Mouse (Mus musculus) monocyte, adult 2 months (primary cell): Measurements from ENCODE around the gene Trmt1.
A peak's percentile ranks its signal among the peaks of the same experiment; 100 is the strongest.

Source experiments
- DNase-seq, 2 experiments: peaks; one replicate each; pipeline ENCODE4 v3.0.0; 2022; ENCODE audit warnings: low spot score in 2 of 2, low read depth in 1 of 2

Trmt1 gene

DNA sequence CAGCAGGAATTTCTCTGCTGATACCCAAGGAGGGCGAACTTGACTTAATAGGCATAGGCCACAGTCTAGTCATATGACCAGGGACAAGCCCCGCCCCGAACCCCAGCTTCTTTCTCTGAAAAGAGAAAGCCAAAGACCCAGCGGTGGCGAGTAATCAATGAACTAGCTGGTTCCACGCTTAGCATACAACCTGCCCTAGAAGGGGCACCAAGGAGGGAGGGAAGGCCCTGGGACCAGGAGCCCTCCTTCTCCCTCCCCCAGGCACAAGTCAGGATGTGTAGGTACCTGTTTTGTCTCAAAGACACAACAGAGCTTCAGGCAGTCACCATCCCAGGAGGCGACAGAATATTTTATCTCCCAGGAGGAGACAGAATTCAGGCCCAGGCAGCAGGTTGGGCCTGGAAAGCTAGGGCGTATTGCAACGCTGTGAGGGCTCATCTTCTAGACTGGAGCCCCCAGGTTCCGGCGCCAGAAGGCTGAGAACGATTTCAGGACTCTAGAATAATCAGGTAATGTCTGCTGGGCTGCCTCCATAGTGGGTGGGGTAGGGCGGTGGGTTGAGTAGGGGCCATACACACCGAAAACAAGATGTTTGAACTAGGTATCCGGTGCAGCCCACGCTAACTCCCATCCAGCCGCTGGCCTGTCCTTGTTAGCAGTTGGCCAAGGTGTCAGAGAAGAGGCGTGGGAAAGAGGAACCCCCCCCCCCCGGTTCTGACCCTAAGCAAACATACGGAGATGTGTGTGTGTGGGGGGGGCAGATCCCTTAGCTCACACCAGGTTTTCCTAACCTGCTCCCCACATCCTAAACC, at the start of gene Trmt1:
Trmt1 (plus strand) TSS at position 117 of the 812 bp plus-strand sequence.
- no peak for DNase-seq

DNA sequence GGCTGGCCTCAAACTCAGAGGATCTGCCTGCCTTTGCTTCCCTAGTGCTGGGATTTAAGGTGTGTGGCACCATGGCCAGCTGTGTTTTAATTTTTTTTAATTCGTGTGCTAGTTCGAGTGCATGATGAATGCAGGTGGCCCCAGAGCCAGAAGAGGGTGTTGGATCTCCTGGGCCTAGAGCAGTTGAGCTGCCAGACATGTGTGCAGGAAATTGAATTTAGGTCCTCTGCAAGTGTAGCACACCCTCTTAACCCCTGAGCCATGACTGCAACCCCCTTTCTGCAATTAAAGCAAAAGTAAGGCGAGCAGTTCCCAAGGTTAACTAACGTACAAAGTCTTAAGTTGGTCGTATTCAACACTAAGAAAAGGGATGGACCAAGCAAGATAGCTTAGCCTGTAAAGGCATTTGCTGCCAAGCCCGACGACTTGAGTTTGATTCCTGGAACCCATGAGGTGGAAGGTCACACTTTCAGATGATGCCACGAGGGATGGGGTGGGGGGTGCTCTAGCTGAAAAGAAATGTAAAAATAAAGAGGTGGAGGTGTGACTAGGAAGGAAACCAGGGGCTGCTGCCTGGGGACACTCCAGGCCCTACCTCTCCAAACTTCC, 48.1 kb upstream of the Trmt1 start:
- no peak for DNase-seq

- DNase-seq = no peak
Observed at GRCm38 (mm10) chr8:84638555-84639161, 47.4 kb upstream of the Trmt1 start.

GRCm38 (mm10) chr8:84639162-84640009, 46.7 kb upstream of the Trmt1 start:
- peak; percentile 82 to 88 for DNase-seq

DNA sequence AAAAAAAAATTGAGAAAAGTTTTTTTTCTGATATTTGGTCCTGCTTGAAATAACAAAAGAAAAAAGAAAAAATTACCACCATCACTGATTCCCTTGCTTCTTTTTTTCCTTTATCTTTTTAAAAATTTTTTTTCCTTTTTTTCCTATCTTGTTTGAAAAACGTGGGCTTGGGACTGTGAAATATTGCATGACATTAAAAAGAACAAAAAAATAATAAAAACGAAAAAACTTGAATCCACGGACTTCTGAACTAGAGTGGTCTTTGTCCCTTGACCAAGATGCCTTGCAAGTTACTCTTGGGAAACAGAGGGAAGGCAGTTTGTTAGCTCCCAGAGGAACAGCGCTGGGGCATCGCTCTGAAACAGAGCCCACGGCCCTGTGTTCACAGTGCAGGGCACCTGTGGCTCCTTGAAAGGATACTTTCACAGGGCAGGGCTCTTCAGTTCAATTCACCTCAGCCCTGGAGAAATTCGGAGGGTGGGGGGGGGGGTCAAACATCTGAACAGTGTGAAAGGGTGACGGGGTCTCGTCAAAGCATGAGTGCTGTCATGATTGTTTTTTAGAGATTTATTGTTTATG, 46.0 kb upstream of the Trmt1 start:
- DNase-seq = no peak

DNA sequence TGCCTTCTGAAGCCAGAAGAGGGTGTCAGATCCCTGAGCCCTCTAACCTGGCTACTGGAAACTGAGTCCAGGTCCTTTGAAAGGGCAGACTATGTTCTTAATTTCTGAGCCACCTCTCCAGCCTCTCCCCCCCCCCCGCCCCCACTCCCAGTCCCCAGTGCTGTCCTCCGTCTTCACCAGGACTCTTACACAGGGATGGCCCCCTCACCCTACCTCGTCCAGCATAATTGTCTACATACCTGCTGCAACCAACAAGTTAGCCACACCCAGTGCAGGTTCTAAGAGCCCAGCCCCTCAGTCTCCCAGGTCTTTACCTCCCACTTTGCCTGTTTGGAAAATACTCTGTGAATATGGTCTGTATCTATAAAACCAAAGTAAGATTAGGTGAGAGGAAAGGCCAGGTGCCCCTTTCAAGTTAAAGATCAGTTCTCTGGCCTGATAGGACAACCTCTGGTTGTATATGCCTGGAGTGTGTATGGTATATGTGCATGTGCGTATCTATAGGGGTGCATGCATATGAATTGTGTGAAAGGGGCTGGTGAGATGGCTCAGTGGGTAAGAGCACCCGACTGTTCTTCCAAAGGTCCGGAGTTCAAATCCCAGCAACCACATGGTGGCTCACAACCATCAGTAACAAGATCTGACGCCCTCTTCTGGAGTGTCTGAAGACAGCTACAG, 45.4 kb upstream of the Trmt1 start:
- DNase-seq = no peak

GRCm38 (mm10) chr8:84641578-84642361, 44.3 kb upstream of the Trmt1 start:
- no peak for DNase-seq

DNA sequence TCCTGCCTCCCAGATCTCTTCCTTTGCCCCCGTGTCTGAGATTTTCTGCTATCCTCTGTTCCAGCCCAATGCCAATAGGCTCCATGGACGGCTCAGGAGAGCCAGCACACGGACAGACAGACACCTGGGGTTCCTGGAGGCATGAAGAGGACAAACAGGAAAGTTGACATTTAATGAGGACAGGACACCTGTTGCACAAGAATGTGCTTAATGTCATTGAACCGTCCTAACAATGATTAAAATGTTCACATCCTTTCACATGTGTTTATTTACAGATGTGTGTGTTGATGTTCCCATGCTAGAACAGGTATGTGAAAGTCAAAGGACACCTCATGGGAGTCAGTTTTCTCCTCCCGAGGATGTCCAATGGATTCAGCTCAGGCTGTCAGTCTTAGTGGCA, 43.1 kb upstream of the Trmt1 start:
- no peak for DNase-seq

DNA sequence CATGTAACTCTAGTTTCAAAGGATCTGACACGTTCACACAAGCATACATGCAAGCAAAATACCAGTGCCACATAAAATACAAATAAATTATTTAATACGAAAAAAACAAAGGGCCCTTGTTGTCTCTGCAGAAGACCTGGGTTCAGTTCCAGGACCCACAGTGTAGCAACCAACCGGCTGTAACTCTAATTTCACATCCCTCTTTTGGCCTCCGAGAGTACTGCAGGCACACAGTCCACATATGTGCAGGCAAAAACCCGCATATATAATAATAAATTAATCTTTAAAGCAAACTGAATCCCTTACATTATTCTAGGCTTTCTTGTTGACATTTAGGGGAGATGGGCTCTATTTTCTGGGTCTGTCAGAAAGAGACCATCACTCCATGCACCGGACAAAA, 39.3 kb upstream of the Trmt1 start:
- DNase-seq = no peak

GRCm38 (mm10) chr8:84647461-84647901, 38.6 kb upstream of the Trmt1 start:
- DNase-seq = no peak

DNA sequence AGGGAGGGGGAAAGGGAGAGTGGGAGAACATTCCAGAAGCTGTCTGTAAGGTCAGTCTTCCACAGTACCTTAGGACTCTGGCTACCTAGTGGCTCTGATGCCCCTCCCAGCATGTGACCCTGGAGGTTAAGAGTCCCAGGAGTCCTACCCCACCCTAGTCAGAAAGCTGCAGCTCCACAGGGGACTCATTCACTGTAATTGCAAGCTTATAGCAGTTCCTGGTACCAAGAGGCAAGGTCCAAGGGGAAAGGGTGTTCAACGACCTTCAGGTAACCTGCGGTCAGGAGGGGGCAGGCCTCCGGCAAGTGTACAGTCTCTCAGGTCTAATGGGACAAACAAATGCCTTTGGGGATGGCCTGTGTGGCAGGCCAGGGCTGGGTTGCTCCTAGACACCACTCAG, 35.9 kb upstream of the Trmt1 start:
- DNase-seq = no peak

DNA sequence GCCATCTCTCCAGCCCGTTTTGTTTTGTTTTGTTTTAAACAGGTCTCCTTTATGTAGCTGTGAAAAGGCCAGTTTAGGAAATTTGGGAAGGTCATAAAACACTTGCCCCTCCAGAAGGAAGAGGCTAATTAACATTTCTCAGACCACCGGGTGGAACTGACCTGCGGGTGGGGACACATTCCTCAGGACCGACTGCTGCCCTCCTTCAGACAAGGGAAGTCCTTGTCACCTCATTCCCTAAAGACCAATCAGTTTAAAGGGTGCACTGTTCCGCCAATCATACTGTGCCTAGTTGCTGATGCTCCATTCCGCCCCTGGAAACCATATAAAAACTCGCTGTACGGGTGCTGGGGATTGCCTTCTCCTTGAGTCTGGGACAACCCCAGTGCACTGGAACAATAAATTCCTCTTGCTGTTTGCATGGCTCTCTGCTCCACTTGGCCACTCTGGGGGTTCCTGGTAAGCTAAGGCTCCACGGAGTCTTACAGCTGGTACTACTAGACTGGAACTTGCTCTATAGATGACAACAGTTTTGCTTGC, 32.9 kb upstream of the Trmt1 start:
- no peak for DNase-seq

DNA sequence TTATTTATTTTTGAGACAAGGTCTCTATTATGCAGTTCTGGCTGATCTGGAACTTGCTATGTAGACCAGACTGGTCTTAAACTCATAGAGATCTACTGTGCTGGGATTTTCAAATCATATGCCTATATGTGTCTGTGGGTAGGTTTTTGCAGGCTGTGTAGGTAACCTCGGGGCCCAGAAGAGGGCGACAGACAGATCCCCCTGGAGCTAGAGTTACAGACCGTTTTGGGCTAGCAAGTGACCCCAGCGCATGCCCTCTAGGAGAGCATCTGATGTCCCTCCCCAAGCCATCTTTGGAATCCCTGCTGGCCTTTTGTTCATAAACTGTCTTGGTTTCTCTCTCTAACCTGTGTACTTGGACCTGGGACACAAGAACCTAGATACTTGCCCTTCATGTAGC, 31.5 kb upstream of the Trmt1 start:
- DNase-seq = no peak

GRCm38 (mm10) chr8:84655336-84656190, 30.5 kb upstream of the Trmt1 start:
- no peak for DNase-seq

- no peak for DNase-seq
Observed at GRCm38 (mm10) chr8:84656191-84656525, 29.9 kb upstream of the Trmt1 start.

DNA sequence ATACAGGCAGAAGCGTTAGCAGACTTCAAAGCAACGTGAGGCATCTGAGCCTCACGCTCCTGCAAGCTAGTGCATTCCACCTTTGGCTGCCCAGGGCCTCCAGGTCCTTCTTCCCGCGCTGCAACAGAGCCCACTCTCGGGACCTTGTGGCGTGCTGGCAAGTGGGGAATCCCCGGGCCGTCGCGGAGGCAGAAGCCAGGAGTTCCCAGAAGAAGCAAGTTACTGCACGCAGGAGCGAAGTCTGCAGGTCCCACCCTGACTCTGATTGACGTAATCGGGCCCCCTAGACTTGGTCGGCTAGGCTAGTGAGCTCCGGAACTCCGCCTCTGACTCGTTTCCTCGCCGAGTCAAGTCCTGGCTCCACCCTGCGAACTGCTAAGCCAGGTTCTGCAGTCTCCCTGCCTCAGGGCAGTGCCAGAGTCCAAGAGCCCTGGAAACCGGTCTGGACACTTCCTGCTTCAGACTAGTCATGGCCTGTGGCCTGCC, 29.4 kb upstream of the Trmt1 start:
- DNase-seq = peak; percentile 38 to 51

DNA sequence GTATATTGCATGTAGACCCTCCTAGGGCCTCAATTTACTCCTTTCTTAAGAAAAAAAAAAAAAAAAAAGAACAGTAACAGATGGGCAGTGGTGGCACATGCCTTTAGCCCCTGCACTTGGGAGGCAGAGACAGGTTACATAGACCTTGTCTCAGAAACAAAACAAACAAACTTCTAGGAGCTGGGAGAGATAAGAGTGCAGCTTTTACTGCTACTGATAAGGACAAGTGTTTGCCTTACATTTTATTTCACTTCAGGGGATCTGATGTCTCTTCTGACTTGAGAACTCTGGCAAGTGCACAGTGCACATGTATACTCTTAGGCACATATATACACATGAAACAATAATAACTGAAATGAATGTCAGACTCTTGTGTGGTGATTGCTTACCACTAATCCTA, 28.9 kb upstream of the Trmt1 start:
- DNase-seq = no peak

DNA sequence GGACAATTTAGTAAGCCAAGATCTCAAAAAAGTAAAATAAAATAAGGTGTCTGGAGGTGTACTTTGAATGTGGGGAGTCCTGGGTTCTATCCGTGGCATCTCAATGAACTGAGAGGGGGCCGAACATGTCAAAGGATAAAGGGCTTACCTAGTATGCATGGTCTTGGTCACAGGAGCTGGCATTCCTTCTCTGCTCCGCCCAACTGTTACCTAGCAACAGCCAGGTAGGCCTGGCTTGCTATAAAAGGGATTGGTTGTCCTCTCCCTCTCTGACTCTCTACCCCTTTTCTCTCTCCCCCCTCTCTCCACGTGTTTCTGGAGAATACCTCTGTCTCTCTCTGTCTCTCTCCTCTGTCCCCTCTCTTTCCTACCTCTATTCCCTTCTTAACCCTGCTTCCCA, 28.4 kb upstream of the Trmt1 start:
- no peak for DNase-seq
